Comparison of ENCODE assay signal across 8 mouse cellular contexts in the genomic region with DNA sequence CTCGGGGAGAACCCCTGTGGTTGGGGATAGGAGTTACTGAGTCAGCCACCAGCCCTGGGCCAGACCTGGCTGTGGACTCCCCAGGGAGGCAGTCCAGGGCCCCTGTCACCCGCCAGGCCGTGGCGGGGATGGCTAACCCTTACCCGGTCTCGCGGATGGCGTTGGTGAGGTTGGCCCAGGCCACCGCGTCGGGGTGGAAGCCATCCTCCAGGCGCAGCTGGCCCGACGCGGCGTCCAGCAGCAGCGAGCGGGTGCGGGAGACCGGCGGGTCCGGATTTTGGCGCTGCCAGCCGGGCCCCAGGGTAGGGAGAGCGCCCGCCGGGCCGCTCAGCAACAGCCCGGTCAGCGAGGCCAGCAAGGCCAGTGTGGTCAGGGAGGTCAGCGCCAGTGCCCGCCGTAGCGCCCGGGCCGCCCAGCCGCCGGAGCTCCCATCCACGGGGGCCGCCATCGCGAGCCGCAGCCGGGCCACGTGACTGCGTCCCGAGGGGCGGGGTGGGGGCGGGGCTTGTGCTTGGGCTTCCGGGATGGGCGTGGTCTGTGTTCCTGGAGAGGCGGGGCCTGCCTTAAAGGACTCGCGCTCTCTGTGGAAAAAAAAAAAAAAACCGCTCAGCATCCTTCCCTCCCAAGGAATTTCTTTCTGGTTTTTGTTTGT. TPM values are rescaled to one million over a fixed set of nuclear protein-coding genes. Genes with fewer than 3 reads are reported as not detected.
DNase-seq lines count a peak whose midpoint lies in the region; ATAC-seq and TF ChIP-seq lines count a peak whose summit lies in the region.

A gene (minus strand): TSS at position 482 of the 652 bp plus-strand sequence.

- under 1% methylated on average over 47 of the region's 55 CpGs for WGBS in heart, embryonic 14.5 days
- WGBS in liver, embryonic 14.5 days (ENCODE audit: insufficient replicate concordance): under 1% methylated on average over 55 of the region's 55 CpGs
- WGBS in stomach, embryonic 15.5 days: under 1% methylated on average over 49 of the region's 55 CpGs

- DNase-seq in brain, embryonic 18.5 days (ENCODE audit: low read depth, low spot score): peak; percentile 72
- peak; percentile 95 for DNase-seq in kidney, postnatal 10 days
- peak; percentile 66 to 77 (median 73) for DNase-seq in liver, embryonic 14.5 days (ENCODE audit: low read depth in 3 of 3, low spot score in 3 of 3)
- peak; percentile 99 for DNase-seq in neural tube, embryonic 10.5 days (ENCODE audit: extremely low spot score, low spot score)

- H3K27ac ChIP-seq in heart, embryonic 14.5 days (replicated peaks in 1 of 2; ENCODE audit: control insufficient read depth in 1 of 2, insufficient read depth in 1 of 2, low read depth in 2 of 2, low read length in 2 of 2): 0 out of 4 replicates have a peak within 1 kb of the TSS, but pooled peaks of 1 of the 2 experiments have one; percentile 35
- no peak within 1 kb of the TSS for H3K27ac ChIP-seq in liver, embryonic 14.5 days
- H3K27ac ChIP-seq in stomach, embryonic 15.5 days: no peak within 1 kb of the TSS

- H3K4me2 ChIP-seq in heart, embryonic 14.5 days (ENCODE audit: low read length): peak within 1 kb of the TSS; percentile 95
- peak within 1 kb of the TSS; percentile 84 for H3K4me2 ChIP-seq in liver, embryonic 14.5 days (ENCODE audit: low read depth)
- H3K4me2 ChIP-seq in stomach, embryonic 15.5 days: peak within 1 kb of the TSS; percentile 87

- H3K9me3 ChIP-seq in erythroblast, embryonic 14.5 days (ENCODE audit: control insufficient read depth, low read length): no peaks in the 10 kb centered on the region
- H3K9me3 ChIP-seq in heart, embryonic 14.5 days (ENCODE audit: control insufficient read depth, low read length): no peaks in the 10 kb centered on the region
- no peaks in the 10 kb centered on the region for H3K9me3 ChIP-seq in liver, embryonic 14.5 days (ENCODE audit: control insufficient read depth, low read length)
- no peaks in the 10 kb centered on the region for H3K9me3 ChIP-seq in stomach, embryonic 15.5 days

- peak within 1 kb of the TSS; percentile 81 for H3K4me3 ChIP-seq in erythroblast, embryonic 14.5 days (replicated peaks)
- peak within 1 kb of the TSS; percentile 83 to 94 for H3K4me3 ChIP-seq in heart, embryonic 14.5 days (ENCODE audit: control insufficient read depth in 1 of 2, insufficient read depth in 1 of 2, low read depth in 1 of 2, low read length in 2 of 2)
- peak within 1 kb of the TSS; percentile 83 to 87 for H3K4me3 ChIP-seq in liver, embryonic 14.5 days (ENCODE audit: insufficient read depth in 1 of 2, low read depth in 2 of 2, low read length in 2 of 2)
- peak within 1 kb of the TSS; percentile 75 for H3K4me3 ChIP-seq in stomach, embryonic 15.5 days (replicated peaks)

- peaks cover 11% of the 10 kb centered on the region for H3K36me3 ChIP-seq in erythroblast, embryonic 14.5 days (ENCODE audit: control insufficient read depth)
- peaks cover 6% of the 10 kb centered on the region for H3K36me3 ChIP-seq in heart, embryonic 14.5 days (ENCODE audit: control insufficient read depth, insufficient read depth, low read length)
- H3K36me3 ChIP-seq in liver, embryonic 14.5 days (replicated peaks; ENCODE audit: control insufficient read depth, insufficient read depth, low read depth): no peaks in the 10 kb centered on the region
- H3K36me3 ChIP-seq in stomach, embryonic 15.5 days: no peaks in the 10 kb centered on the region

- peak within 1 kb of the TSS; percentile 93 for H3K9ac ChIP-seq in heart, embryonic 14.5 days (ENCODE audit: low read length)
- peak within 1 kb of the TSS; percentile 76 for H3K9ac ChIP-seq in liver, embryonic 14.5 days (replicated peaks)
- peak within 1 kb of the TSS; percentile 81 for H3K9ac ChIP-seq in stomach, embryonic 15.5 days

- peaks cover 31% of the 10 kb centered on the region for H3K4me1 ChIP-seq in erythroblast, embryonic 14.5 days (ENCODE audit: control insufficient read depth)
- H3K4me1 ChIP-seq in heart, embryonic 14.5 days (ENCODE audit: control insufficient read depth in 2 of 2, insufficient read depth in 2 of 2, low read length in 2 of 2): peaks cover 10 to 23% of the 10 kb centered on the region in 2 experiments
- peaks cover 0 to 9% of the 10 kb centered on the region in 2 experiments; a peak in 2 of 4 replicates for H3K4me1 ChIP-seq in liver, embryonic 14.5 days (replicated peaks; ENCODE audit: control insufficient read depth in 2 of 2, insufficient read depth in 2 of 2, low read length in 1 of 2)
- peaks cover 21% of the 10 kb centered on the region for H3K4me1 ChIP-seq in stomach, embryonic 15.5 days

- no peak for TF ChIP-seq CTCF in liver, embryonic 14.5 days (IDR thresholded peaks at IDR 0.05; ENCODE audit: low read depth)

- no peak for TF ChIP-seq EP300 in liver, embryonic 14.5 days (IDR thresholded peaks at IDR 0.05; ENCODE audit: low read depth)

- no peaks in the 10 kb centered on the region for H3K27me3 ChIP-seq in erythroblast, embryonic 14.5 days (ENCODE audit: control insufficient read depth)
- no peaks in the 10 kb centered on the region for H3K27me3 ChIP-seq in heart, embryonic 14.5 days (ENCODE audit: control insufficient read depth, insufficient read depth, low read length)
- H3K27me3 ChIP-seq in liver, embryonic 14.5 days (ENCODE audit: control insufficient read depth, insufficient read depth, low read length): no peaks in the 10 kb centered on the region
- H3K27me3 ChIP-seq in stomach, embryonic 15.5 days (replicated peaks): no peaks in the 10 kb centered on the region

- peak; percentile 84 for ATAC-seq in CD4-positive, CD25-positive, alpha-beta regulatory T cell, adult 4 months
- peak; percentile 76 for ATAC-seq in heart, embryonic 14.5 days (ENCODE audit: insufficient number of reproducible peaks, insufficient read depth, low FRiP score, low read depth)
- ATAC-seq in liver, embryonic 14.5 days (ENCODE audit: insufficient read depth): peak; percentile 66
- peak; percentile 45 for ATAC-seq in stomach, embryonic 15.5 days (ENCODE audit: insufficient read depth, low FRiP score, low read depth)

RNA-seq across cellular contexts. Expression of the gene that starts here (rescaled TPM):
- polyA plus RNA-seq in CD4-positive, CD25-positive, alpha-beta regulatory T cell, adult 4 months (2017; shearing (Covaris generic)): 1 to 10 TPM; 4.5 to 5.1 TPM
- 0.83 and 0.99 TPM in 2 replicates for polyA plus RNA-seq in erythroblast, embryonic 14.5 days (2012)
- polyA plus RNA-seq in heart, embryonic 14.5 days (2014; fragmentation: Nextera tagmentation; extraction: Ambion mirVana): 35.1 and 36.1 TPM in 2 replicates
- 4.3 TPM in 2 replicates for polyA plus RNA-seq in liver, embryonic 14.5 days (2012; rRNA removed)
- polyA plus RNA-seq in liver, embryonic 14.5 days (2014; fragmentation: Nextera tagmentation; extraction: Ambion mirVana): 10.3 and 12.3 TPM in 2 replicates
- 51.5 and 53.5 TPM in 2 replicates for polyA plus RNA-seq in stomach, embryonic 15.5 days (2015; fragmentation: Nextera tagmentation; extraction: Ambion mirVana)
